Mouse (Mus musculus): ENCODE data around the gene Usp30. TPM values are rescaled to one million over a fixed set of nuclear protein-coding genes. Genes with fewer than 3 reads are reported as not detected.

Usp30 gene
- polyA plus RNA-seq, 1 experiment from 2014 or later: 15.5 TPM

DNA sequence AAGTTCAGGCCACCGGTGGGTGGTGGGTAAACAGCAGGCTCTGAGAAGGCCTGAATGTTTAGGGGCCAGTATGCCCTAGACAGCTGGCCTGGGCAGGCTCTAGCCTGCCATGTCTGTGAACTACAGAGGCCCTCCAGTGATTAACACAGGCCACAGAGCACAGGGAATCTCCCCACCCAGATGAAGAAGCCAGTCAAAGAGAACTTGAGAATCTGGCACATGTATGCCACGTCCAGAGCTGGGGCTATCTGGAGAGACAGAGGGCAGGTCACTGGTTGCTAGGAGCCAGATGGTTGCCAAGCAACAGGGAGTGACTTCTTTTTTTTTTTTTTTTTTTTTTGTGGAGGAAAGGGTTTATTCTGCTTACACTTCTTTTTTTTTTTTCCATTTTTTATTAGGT, 7.0 kb downstream of the Usp30 start:
- Histone ChIP-seq H3K27ac (no peak overlapping the region), H3K9me3 (replicated peaks) (no peaks in the 10 kb centered on the region), H3K4me3 (no peak overlapping the region), H3K36me3 (no peaks in the 10 kb centered on the region), H3K27me3 (ENCODE audit: low read depth, poor library complexity, severe bottlenecking) (no peaks in the 10 kb centered on the region), H3K4me1 (peaks cover 4% of the 10 kb centered on the region; the same call in 1 of the 2 replicates)
- DNase-seq (ENCODE audit: low spot score): no peak
- 46% methylated on average over 2 of the region's 2 CpGs for WGBS

DNA sequence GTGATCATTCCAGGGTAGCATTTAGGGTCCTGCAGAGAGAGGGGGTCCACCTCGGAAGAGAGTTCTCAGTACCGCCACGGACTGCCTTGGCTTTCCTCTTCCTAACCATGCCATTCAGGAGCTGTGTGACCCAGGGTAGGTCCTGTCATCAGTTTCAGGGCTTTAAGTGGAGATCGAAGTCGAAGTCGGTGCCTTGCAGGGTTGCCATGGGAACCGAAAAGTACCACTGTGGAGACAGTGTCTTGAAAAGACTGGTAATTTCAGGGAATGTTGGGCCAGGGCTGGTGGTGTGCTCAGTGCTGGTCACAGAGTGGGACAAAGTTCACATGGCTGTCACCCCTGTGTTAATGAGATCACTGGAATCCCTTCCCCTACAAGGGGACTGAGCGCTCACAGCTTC, 11.7 kb downstream of the Usp30 start:
- H3K27me3 ChIP-seq (ENCODE audit: low read depth, poor library complexity, severe bottlenecking): no peaks in the 10 kb centered on the region
- no peak overlapping the region for H3K27ac ChIP-seq
- no peaks in the 10 kb centered on the region for H3K9me3 ChIP-seq (replicated peaks)
- no peak overlapping the region for H3K4me3 ChIP-seq
- WGBS: 76% methylated on average over 8 of the region's 8 CpGs
- peaks cover 3% of the 10 kb centered on the region; the same call in 1 of the 2 replicates for H3K4me1 ChIP-seq
- H3K36me3 ChIP-seq: no peaks in the 10 kb centered on the region
- DNase-seq (ENCODE audit: low spot score): no peak

DNA sequence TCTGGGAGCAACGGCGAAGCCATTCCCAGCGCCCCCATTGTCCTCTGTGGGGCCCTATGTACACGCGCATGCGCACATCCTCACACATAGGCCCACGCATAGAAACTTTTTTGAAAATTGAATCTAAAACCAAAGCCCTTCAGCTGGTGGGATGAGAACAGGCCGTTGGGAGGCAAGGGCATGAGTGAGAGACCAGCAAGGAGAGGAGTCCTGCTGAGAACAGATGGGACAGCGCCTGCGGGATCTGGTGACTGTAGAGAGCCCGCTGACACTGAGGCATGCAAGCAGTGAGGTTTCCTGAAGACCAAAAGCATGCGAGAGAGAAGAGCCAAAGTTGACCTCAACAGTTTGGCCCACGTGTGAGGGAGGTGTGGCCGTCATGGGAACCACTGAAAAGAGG, 20.2 kb downstream of the Usp30 start:
- Histone ChIP-seq H3K27me3 (ENCODE audit: low read depth, poor library complexity, severe bottlenecking) (no peaks in the 10 kb centered on the region), H3K27ac (no peak overlapping the region), H3K9me3 (replicated peaks) (no peaks in the 10 kb centered on the region), H3K4me3 (no peak overlapping the region), H3K4me1 (no peaks in the 10 kb centered on the region), H3K36me3 (no peaks in the 10 kb centered on the region)
- no peak for DNase-seq (ENCODE audit: low spot score)
- 80% methylated on average over 14 of the region's 14 CpGs for WGBS

- H3K36me3 ChIP-seq: no peaks in the 10 kb centered on the region
- DNase-seq (ENCODE audit: low spot score): no peak
- H3K4me3 ChIP-seq: no peak overlapping the region
- no peaks in the 10 kb centered on the region for H3K9me3 ChIP-seq (replicated peaks)
- 82% methylated on average over 12 of the region's 12 CpGs for WGBS
- no peak overlapping the region for H3K27ac ChIP-seq
- H3K27me3 ChIP-seq (ENCODE audit: low read depth, poor library complexity, severe bottlenecking): peaks cover 7% of the 10 kb centered on the region; the same call in 1 of the 2 replicates
- H3K4me1 ChIP-seq: peaks cover 11% of the 10 kb centered on the region
These were observed 22.7 kb downstream of the Usp30 start for GRCm38 (mm10) chr5:114087875-114088480.

DNA sequence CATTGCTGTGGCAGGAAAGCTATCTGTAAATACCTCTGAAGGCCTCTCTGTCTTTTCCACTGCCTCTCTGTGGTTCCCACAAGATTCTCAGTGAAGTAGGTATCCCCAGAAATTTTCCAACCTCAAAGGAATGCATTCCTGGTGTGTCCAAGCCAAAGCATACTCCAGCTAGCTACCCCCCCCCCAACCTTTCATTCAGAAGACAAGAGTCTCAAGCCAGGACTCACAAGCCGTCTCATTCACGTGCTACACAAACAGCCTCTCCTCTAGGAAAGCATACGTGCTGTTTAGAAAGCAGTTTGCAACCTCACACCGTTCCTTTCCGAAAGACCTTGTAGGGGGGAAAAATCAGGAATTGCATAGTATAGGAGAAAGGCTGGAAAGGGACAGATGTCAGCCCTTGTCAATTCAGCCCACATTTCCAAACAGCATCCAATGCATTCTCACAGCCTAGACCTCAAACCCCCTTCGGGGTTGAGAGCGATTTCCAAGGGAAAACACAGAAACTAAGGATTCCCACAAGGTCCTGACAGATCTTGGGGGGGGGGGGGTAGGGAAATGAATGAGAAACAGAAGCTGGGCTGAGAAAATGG, 25.3 kb downstream of the Usp30 start:
- Histone ChIP-seq H3K27ac (no peak overlapping the region), H3K4me1 (peaks cover 11% of the 10 kb centered on the region), H3K36me3 (no peaks in the 10 kb centered on the region), H3K27me3 (ENCODE audit: low read depth, poor library complexity, severe bottlenecking) (peaks cover 7% of the 10 kb centered on the region; the same call in 1 of the 2 replicates), H3K9me3 (replicated peaks) (no peaks in the 10 kb centered on the region), H3K4me3 (no peak overlapping the region)
- DNase-seq (ENCODE audit: low spot score): no peak
- whole genome bisulfite sequencing: 29% methylated on average over 7 of the region's 7 CpGs

DNA sequence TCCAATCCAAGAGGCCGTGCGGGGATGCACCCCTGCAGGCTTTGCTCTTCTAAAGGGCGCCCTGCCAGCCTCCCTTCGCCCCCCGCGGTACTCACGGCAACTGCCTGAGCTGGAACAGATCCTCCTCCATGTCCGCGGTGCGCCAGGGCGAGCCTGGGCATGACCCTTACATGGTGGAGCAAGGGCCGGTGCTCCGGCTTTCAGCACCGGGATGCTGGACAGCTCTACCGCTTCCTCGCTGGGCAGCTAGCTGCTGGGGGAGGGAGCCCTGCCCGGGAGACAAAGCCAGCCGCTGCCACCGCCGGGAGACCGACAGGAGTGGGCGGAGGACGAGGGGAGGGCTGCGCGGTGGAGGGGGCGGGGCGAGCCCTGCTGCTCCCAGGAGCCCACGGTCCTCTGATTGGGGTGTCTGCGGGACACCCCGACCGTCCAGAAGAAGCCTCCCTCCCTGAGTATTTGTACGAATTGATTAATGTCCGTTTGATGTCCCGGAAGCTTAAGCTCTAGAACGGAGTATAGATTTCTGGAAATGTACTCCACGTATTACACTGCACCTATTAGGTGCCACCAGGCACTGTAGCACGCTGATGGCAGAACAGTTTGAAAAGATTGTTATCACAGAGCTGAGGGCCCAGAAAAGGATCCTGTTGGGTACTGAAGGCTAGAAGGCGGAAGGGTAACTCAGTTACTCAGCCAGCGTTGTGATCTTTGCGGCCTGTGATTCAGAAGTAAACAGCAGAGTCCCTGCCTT, 26.0 kb downstream of the Usp30 start, which contains the start of gene Svop:
Gene Svop, minus strand, starts transcription at position 514 of the 751 bp plus-strand sequence.
- Histone ChIP-seq H3K36me3 (no peaks in the 10 kb centered on the region), H3K9me3 (replicated peaks) (no peaks in the 10 kb centered on the region), H3K27ac (no peak within 1 kb of the TSS), H3K4me1 (peaks cover 11% of the 10 kb centered on the region), H3K4me3 (peak within 1 kb of the TSS; percentile 40), H3K27me3 (ENCODE audit: low read depth, poor library complexity, severe bottlenecking) (peaks cover 7% of the 10 kb centered on the region; the same call in 1 of the 2 replicates)
- peak; percentile 90 for DNase-seq (ENCODE audit: low spot score)
- 3% methylated on average over 40 of the region's 40 CpGs for WGBS

- Histone ChIP-seq H3K27ac (peak overlapping the region; percentile 92), H3K27me3 (ENCODE audit: low read depth, poor library complexity, severe bottlenecking) (no peaks in the 10 kb centered on the region)
These were observed 34.6 kb downstream of the Usp30 start for GRCm38 (mm10) chr5:114099709-114100389.

DNA sequence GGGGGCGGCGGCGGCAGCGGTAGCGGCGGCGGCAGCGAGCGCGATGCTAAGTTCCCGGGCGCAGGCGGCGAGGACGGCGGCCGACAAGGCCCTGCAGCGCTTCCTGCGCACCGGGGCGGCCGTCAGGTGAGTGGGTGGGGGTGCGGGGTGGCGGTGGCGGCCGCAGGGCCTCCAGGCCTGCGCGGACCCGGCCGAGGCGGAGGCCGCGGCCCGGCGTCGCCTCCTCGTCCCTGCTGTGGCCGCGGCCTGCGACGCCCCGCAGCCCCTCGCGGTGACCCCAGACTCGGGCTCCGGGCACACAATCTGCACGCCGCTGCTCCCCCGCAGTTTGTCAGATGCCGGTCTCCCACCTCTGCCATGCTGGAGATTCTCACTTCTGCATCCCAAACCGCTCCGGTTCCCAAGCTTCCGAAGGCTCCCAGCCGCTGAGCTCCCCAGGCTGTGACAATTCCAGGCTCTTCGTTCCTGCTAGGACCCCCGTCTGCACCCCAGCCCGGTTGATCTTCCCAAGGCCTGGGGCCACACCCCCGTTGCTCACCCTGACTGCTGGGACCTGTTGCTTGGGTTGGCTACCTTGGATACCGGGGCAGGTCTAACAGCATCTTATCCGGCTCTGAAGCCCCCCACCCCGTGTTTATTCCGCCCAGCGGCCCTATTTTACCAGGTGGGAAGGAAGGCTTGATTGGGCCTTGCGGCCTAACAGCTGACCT, 35.3 kb downstream of the Usp30 start:
- Histone ChIP-seq H3K27ac (peak overlapping the region; percentile 92), H3K27me3 (ENCODE audit: low read depth, poor library complexity, severe bottlenecking) (no peaks in the 10 kb centered on the region), H3K4me1 (peaks cover 17% of the 10 kb centered on the region), H3K4me3 (peak overlapping the region; percentile 99), H3K36me3 (peaks cover 36% of the 10 kb centered on the region), H3K9me3 (replicated peaks) (no peaks in the 10 kb centered on the region)
- WGBS: 2% methylated on average over 63 of the region's 64 CpGs
- DNase-seq (ENCODE audit: low spot score): no peak

More at GRCm38 (mm10) chr5:114099709-114100389, 34.6 kb downstream of the Usp30 start:
- WGBS: 8% methylated on average over 37 of the region's 37 CpGs
- Histone ChIP-seq H3K4me1 (peaks cover 17% of the 10 kb centered on the region), H3K4me3 (peak overlapping the region; percentile 99), H3K9me3 (replicated peaks) (no peaks in the 10 kb centered on the region), H3K36me3 (peaks cover 29% of the 10 kb centered on the region)
- DNase-seq (ENCODE audit: low spot score): peak; percentile 97

DNA sequence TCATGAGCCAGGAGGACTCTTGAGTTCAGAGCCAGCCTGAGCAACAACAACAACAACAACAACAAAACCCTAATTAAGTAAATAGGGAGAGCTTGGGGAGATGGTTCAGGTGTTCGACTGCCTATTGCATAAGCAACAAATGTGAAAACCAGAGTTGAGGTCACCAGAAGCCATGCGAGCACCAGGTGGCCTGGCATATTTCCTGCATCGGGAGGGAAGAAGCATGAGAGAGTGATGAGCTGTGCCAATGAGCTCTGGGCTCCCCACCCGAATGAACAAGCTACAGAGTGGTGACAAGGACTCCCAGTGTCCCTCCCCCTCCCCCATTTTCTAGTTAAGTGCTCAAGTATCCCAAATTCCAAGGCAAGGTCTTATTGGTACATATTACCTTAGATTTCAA, 36.6 kb downstream of the Usp30 start:
- Histone ChIP-seq H3K4me3 (no peak overlapping the region), H3K4me1 (peaks cover 17% of the 10 kb centered on the region), H3K27ac (no peak overlapping the region), H3K36me3 (peaks cover 49% of the 10 kb centered on the region), H3K27me3 (ENCODE audit: low read depth, poor library complexity, severe bottlenecking) (no peaks in the 10 kb centered on the region), H3K9me3 (replicated peaks) (no peaks in the 10 kb centered on the region)
- DNase-seq (ENCODE audit: low spot score): no peak
- 88% methylated on average over 4 of the region's 4 CpGs for WGBS

- WGBS: 89% methylated on average over 1 of the region's 1 CpGs
- peaks cover 58% of the 10 kb centered on the region for H3K36me3 ChIP-seq
- peaks cover 17% of the 10 kb centered on the region for H3K4me1 ChIP-seq
- H3K27ac ChIP-seq: no peak overlapping the region
- H3K4me3 ChIP-seq: no peak overlapping the region
- DNase-seq (ENCODE audit: low spot score): no peak
- H3K9me3 ChIP-seq (replicated peaks): no peaks in the 10 kb centered on the region
- H3K27me3 ChIP-seq (ENCODE audit: low read depth, poor library complexity, severe bottlenecking): no peaks in the 10 kb centered on the region
These were observed 37.5 kb downstream of the Usp30 start for GRCm38 (mm10) chr5:114102807-114103206.

DNA sequence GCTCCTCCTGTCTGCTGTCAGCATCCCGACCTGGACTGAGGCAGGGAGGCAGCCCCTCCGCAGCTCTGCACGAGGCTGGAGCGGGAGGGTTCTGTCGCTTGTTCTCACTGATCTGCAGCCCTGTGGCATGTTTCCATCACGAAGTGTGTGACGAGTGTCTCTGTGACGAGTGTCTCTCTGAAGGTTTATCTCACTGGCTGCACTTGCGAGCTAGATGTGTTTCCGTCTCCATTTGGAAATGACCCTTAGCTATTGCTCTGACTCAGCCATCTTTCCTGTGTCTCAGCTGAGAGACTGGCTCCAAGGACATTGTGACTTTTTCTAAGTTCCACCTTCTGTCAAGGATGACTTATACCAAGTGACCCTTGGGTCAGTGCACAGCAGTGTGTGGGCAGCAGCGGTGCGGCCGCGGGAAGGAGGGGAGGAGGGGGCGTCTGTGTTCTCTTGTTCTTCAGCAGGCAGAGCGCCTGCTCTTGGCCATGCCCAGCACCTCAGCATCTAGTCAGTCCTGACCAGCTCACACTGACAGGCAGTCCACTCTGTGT, 41.2 kb downstream of the Usp30 start:
- Histone ChIP-seq H3K36me3 (peaks cover 94% of the 10 kb centered on the region), H3K4me3 (no peak overlapping the region), H3K27ac (no peak overlapping the region), H3K9me3 (replicated peaks) (no peaks in the 10 kb centered on the region), H3K27me3 (ENCODE audit: low read depth, poor library complexity, severe bottlenecking) (no peaks in the 10 kb centered on the region), H3K4me1 (no peaks in the 10 kb centered on the region; the same call in 1 of the 2 replicates)
- DNase-seq (ENCODE audit: low spot score): no peak
- 81% methylated on average over 16 of the region's 16 CpGs for whole genome bisulfite sequencing

DNA sequence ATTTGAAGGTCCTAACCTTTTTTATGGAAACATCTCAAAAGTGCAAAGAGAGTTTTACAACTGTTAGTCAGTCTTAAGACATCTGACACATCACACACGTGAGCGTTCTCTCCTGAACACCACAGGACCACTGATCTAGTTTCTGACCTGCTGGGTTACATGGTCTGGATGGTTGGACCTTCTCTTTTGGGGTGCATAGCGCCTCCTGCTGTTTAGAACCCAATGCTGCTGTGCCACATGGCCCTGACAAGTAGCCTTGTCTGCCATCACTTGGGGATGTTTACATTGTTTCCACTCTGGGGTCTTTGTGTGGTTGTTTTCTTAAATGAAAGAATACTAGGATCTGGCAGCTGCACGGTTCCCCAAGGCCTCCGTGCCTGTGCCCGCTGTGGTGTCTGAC, 48.1 kb downstream of the Usp30 start:
- H3K4me1 ChIP-seq: no peaks in the 10 kb centered on the region
- H3K9me3 ChIP-seq (replicated peaks): no peaks in the 10 kb centered on the region
- H3K27ac ChIP-seq: no peak overlapping the region
- no peaks in the 10 kb centered on the region for H3K27me3 ChIP-seq (ENCODE audit: low read depth, poor library complexity, severe bottlenecking)
- DNase-seq (ENCODE audit: low spot score): no peak
- peaks cover 96% of the 10 kb centered on the region for H3K36me3 ChIP-seq
- 87% methylated on average over 6 of the region's 6 CpGs for WGBS
- H3K4me3 ChIP-seq: no peak overlapping the region
